Mouse (Mus musculus): ENCODE results near the gene Ndufs7.

GRCm38 (mm10) chr10:80207201-80207600 lies 41.7 kb upstream of the Ndufs7 start:
- TF ChIP-seq CTCF (conservative IDR thresholded peaks at IDR 0.05 in 1 of 2, IDR thresholded peaks at IDR 0.05 in 1 of 2; ENCODE audit: low read depth in 2 of 2, low read length in 2 of 2) (no peak), HCFC1 (IDR thresholded peaks at IDR 0.05; ENCODE audit: low read depth, low read length) (no peak), EP300 (IDR thresholded peaks at IDR 0.05; ENCODE audit: low read length) (no peak), GABPA (IDR thresholded peaks at IDR 0.05; ENCODE audit: insufficient replicate concordance, low read depth, low read length) (no peak), E2F4 (IDR thresholded peaks at IDR 0.05; ENCODE audit: insufficient replicate concordance, low read depth, low read length) (no peak), RAD21 (IDR thresholded peaks at IDR 0.05; ENCODE audit: low read depth, low read length) (no peak), USF2 (conservative IDR thresholded peaks at IDR 0.05; ENCODE audit: low read depth, low read length) (no peak), USF1 (IDR thresholded peaks at IDR 0.05; ENCODE audit: low read depth, low read length) (no peak), POLR2AphosphoS2 (IDR thresholded peaks at IDR 0.05; ENCODE audit: low read depth, low read length) (no peak), MEF2A (IDR thresholded peaks at IDR 0.05; ENCODE audit: borderline replicate concordance, low read depth, low read length) (no peak), KAT2A (IDR thresholded peaks at IDR 0.05; ENCODE audit: insufficient replicate concordance, low read length) (no peak)
